Mouse (Mus musculus) forelimb bud, embryonic 11.5 days (tissue): ENCODE results near the gene Shank2.
A peak's percentile ranks its signal among the peaks of the same experiment; 100 is the strongest.

ENCODE experiments used
- DNase-seq: peaks from one replicate; pipeline ENCODE4 v3.0.0-alpha.2; 2012; ENCODE audit warnings: low read depth, low spot score

The Shank2 gene

DNA sequence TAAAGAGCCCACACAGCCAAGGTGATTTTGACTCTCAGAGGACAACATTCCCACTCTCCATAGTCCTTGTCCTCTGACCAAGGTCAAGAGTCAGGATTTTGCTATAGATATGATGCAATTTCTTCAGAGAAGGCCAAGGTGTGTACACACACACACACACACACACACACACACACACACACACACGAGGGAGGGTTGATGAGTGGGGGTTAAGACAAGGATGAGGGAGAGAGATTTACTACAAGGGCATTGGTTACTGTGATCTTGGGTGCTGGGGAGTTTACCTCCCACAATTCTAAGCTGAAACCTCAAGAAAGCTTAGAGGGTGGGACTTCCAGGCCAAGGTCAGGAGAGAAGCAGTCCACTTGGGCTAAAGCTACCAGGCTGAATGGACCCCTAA lies 104.2 kb downstream of the Shank2 start:
- DNase-seq = no peak

DNA sequence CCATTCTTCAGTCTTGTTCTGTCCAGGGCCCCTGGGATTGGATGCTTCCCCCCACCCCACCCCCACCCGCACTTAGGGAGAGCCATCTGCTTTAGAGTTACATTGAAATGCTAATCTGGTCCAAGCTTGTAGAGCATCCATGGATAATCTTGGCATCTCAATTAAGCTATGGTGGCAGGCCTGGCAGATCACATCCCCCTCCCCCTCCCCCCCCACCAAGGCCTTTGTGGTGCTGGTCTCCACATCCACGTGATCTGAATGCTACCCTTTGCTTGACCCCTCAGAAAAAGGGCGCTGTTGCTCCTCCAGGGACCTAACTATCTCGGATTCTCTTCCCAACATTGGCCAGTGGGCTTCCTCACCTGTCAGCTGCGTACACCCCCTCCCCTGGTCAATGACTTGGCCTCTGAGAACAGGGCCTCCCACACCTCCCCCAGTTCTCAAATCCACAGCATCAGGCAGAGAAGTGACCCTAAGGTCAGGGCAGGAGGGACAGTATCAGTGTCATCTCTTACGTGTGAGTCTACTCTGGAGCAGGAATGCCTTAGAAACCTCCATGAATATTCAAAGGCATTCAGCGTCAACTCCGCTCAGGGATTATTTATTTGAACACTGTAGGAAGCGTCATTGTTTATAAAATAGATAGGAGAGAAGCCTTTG lies 104.8 kb downstream of the Shank2 start:
- no peak for DNase-seq

DNA sequence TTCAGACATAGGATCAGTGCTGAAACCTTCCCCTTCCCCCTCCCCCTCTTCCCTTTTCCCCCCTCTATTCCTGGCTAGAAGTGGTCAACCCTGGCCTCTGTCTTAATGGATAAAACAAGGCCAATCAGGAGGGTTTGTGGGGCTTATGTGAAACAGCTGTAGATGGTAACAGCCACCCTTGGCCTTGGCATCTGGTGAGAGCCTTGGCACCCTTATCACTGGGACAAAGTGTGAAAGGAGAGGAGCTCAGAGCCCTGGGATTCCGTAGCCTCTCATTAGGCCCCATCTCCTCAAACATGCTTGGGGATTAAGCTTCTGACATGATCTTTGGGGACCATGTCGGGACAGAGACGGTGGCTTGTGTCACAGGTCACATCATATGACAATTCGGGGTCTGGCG lies 106.4 kb downstream of the Shank2 start:
- no peak for DNase-seq

DNA sequence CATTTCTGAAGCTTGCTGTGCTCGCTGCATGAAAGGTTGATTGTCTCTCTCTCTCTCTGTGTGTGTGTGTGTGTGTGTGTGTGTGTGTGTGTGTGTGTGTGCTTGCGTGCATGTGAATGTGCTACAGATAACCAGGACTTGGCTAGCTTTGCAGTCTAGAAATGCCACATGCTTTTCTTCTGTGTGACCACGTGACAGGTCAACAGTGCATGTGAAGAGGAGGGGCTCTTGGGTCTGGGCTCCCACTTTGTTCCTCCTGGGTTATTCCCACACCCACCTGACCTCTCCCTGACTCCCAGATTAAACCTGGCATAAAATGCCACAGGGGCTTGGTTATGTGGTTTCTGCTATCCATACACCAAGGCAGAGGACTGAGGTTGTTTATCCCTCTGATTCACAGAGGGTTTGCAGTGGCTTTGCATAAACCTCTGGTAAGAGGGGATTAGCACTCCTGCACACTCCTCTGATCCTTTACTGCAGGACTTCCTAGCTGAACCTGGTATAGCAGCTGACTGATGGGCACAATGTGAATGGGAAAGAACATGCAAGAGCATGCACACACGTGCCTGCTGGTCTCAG lies 109.4 kb downstream of the Shank2 start:
- DNase-seq = no peak

DNA sequence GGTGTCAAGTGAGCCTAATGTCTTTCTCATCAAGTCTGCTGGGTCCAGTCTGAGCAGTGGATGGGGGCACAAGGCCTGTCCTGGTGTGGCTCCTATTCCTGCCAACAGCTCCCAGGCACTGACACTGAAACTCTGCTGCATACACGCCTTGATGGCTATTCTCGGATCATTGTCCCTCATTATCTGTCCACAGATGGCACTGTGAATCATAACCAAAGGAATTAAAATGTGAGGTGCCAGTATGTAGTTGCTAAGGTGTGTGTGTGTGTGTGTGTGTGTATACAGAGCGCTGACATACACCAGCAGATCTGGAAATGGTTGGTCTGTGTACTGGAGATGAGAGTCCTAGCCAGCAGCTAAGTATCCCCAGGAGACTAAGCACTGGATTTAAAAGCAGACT lies 110.3 kb downstream of the Shank2 start:
- DNase-seq = no peak

DNA sequence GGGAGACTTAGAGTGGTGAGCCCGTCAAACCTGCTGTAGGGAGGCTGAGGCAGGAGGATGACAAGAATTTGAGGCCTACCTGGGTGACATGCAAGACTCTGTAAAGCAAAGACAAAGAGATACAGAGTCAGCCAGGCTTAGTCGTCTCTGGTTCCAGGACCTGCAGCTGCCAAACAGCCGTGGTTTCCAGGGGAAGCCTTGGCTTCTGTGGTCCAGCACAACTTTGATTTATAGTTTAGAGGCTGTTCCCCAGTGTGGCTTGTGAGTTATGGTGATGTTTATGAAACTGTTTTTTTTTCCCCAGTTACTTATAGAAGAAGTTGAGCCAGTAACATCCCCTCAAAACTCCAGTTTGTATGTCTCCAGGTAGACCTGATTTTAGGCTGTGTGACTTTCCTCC lies 112.5 kb downstream of the Shank2 start:
- DNase-seq = no peak

DNA sequence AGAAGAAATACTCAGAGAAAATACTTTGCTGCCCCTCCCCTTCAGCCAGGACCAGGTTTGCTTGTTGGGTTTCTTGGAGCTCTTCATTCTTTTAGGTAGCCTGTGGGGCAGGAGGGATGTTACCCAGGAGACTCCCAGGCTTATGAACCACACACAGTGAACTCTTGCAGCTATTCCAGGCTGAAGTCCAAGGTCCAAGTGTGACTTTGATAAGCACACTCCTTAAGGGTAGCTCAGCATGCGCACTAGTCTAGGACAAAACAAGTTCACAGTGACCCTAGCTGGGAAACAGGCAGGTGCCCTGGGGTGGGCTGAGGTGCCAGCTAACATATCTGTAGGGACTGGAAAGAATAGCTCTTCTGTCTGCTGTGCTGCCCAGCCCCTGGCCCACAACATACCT lies 117.8 kb downstream of the Shank2 start:
- DNase-seq = no peak

DNA sequence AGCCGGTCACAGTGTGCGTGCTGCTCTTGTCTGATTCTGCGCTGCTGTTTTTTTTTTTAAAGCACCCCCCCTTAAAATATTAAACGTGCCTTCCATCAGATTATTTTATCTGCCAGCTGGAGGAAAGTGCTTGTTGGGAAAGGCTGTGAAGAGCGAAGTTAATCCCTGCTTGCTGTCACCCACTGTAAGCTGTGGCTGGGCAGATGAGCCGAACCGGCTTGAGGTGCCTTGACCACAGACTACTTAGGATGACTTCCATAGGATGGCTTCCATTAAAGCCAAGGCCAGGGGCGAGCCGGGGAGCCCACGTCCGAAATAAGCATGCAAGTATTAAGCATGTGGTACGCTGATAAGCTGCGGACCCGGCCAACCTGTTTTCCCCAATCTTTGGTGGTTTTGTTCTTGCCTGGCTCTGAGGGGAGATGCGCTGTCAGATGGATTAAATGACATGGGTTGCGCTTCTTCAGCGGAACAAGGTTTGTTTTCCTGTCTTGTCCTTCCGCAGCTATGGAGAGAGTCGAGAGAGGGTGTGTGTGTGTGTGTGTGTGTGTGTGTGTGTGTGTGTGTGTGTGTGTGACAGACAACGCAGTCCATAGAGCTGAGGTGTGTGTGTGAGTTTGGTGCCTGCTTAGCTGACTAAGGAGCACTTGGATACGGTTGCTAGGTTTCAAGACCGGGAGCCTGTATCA lies 131.1 kb downstream of the Shank2 start:
- DNase-seq = no peak

DNA sequence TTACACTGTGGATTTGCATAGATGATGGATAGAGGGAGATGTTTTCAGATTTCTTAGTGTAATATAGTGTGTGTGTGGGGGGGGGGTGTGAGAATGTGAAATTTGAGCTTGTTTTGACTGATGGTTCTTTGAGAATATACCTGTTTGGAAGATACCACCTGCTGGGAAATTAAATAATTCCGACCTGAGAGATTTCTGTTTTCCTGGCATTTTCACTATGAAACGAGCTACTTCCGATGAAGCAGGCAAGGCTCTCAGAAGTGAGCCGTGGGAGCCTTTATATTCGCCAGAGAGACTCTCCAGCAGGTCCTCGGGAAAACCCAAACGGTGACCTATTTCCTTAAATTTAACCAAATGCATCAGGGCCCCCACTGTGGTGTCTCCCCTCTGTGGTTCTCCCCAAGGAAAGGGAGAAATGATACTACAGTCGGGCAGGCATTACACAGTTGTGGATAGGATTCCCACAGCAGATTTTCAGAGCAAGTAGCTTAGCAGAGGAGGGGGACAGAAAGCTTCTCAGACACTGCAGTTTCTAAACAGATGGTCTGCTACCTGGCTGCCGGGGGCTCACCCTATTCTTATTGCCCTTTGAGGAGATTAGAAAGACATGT lies 131.8 kb downstream of the Shank2 start:
- no peak for DNase-seq

DNA sequence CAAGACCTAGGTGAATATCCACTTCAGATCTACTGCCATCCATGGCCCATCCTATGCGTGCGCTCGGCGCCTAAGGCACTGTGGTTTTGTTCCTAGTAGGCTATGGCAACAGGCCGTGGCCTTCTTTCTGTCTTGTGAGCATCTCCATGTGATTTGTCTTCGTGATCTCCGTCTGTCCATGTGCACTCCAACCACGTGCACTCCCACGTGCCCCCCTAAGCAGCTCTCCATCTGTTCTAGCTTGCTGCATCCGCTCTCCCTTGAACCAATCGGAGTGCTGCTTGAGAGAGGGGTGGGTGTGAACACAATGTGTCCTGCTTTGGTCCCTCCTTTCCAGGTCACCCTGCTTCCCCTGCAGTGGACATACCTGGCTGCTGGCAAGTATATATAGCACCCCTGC lies 133.0 kb downstream of the Shank2 start:
- DNase-seq = no peak

DNA sequence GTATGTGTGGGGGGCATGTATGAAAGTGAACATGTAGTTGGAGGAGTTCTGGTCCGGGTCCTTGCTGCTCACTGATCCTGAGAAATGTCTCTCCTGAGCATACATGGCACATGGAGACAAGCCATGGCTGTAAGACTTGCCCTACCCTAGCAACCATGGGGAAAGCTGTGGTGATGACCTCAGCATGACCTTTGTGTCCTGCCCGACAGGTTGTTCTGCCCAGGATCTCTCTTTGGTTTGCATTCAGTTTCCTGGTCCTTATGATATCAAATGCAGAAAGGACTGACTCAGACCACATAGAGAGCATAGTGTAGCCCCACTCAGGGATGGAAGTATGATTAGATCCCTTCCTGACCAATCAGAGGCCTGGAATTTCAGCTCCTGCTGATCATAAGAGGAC lies 136.1 kb downstream of the Shank2 start:
- no peak for DNase-seq

DNA sequence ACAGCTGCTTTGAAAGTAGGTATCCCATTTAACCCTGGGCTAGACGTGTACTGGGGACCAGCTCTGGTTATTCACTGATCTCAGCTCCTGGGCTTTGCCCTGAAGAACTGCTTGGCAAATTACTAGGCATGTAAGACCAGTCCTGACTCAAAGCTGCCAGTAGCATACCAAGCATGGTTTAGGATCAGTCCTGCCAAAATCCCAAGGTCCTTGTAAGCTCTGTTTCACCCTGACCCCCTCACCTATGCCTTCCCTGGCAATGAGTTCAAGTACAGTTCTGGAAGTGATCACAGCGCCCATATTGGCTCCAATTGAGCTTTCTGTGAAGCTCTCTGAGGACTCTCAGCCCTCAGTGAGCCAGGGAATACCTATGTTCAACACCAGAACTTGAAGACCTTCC lies 136.7 kb downstream of the Shank2 start:
- DNase-seq = no peak

DNA sequence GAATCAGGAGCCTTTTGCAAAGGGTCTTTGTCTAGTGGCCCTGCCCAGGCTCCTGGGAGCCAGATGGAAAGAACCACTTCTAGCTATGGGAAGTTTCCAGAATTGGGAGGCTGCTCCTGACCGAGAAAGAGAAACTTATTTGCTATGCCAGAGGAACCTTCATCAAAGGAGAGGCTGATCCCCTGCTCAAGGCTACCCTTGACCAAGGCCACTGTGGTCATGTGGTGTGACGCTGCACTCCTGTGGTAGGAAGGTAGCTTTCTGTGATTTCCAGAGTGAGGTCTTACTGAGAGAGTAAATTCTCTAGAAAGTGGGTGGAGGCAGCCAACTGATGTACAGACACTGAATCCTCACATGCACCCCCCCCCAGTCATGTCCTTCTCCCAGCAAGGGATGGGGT lies 138.0 kb downstream of the Shank2 start:
- DNase-seq = no peak

DNA sequence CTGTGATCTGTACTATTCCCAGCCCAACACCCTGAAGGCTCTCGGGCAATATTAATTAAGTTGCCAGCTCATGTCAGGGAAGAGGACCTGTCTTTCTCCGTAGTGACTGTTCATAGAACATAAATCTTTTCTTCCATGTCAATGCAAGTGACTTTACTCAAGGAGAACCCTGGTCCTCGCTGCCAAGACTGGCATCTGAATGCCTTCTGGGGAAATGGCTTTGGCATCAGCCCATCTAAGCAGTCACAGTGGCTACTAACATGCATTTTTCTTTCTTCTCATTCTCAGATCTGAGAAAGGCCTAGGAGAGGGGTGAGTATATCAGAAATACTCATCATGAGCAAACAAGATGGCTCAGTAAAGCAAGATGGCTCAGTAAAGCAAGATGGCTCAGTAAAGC lies 138.7 kb downstream of the Shank2 start:
- no peak for DNase-seq

DNA sequence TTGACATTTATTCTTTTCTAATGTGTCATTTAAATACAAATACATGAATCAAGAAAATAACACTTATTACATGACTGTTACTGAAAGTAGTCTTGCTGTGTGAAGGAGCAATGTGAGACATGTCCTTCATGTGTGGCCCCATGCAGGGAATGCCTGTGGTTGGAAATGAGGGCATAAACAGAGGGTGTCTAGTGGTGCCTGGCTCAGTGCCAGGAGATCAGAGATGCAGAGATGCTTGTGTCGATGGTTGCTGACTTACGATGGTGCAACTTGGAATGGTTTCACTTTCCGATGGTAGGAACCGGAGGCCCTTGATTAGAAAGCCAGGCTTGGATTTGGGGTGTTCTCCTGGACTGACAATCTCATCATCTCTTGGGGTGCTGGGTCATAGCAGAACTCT lies 140.3 kb downstream of the Shank2 start:
- no peak for DNase-seq

DNA sequence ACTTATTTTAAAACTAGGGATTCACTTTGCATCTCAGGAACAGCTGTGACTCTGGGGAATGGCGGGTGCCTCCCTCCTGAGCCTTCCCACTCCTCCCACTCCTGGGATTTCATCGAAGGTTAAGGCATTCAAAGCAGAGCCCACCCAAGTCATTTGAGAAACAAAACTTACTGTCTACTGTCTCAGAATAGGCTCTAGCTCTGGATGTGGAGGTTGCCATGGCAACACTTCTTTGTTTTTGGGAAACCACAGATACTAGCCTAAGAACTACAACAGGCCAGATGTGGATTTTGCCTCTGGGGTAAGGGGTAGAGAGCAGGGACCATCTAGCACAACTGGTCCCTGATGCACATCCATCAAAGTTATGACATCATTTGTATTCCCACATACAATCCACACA lies 142.2 kb downstream of the Shank2 start:
- DNase-seq = no peak

DNA sequence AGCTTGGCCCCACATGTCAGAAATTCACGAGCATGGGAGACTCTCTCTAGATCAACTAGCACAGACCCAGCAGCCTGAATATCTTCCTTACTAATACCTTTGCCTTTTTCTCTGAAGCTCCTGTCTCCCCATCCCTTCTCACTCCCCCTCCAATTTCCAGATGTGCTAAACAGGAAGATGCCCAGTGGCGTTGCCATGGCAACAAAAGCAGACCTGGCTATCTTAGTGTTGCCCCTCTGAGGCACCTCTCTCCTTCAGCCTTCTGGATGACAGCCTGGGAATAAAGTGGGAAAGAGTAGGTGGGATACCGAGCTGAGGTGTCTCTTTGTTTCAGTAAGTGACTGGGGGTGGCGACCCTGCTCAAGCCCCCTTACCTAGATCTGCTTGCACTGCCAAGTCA lies 146.4 kb downstream of the Shank2 start:
- DNase-seq = peak; percentile 17

DNA sequence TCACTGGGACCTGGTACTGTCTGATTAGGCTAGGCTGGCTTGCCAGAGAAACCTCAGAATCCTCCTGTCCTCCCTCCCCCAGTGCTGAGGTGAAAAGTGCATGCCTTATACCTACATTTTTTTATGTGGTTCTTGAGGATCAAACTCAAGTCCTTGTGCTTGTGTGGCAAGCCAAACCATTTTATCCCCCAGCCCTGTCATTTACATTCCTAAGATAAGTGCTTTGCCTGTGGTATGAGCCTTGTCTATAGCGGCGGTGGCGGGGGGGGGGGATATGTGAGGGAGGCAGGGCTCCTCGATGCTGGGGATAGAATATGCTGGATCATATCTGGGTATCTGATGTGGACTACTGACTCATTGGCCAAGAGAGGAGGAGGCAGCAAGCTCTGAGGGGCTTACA lies 151.4 kb downstream of the Shank2 start:
- DNase-seq = no peak

DNA sequence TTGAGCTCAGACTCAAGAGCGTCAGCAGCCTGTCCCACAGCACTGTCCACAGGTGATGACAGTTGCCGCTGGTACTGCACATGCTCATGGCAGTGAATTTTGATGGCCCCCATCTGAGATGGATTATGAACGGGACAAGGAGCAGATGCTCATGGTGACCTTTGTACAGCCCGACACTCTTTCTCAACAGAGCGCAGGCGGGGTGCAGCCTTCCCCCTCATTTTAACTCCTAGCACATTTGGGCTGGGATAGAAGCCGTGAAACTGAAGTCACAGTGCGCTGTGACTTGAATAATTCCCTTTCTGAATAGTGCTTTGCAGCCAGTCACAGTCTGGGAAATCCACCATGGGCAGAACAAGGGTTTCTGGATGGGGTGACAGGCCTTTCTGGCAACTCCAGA lies 152.0 kb downstream of the Shank2 start:
- peak; percentile 30 for DNase-seq

DNA sequence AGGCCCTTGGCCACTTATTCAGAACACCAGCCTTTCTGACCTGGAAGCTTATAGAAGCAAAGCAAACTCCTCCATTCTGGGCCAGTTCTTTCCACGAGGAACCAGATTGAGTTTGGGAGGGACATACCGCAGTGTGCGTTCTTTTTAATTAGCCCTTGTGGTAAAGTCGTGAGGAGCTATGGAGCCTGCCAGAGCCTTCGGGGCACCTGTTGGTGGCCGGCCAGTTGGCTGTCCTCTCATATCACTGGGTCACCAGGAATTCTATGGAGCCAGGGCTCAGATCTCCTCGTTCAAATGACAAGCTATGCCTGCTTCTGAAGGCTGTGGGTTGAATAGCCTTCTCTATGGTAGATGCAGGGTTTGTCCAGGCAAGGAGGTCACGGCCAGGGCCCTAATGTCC lies 156.2 kb downstream of the Shank2 start:
- DNase-seq = no peak

DNA sequence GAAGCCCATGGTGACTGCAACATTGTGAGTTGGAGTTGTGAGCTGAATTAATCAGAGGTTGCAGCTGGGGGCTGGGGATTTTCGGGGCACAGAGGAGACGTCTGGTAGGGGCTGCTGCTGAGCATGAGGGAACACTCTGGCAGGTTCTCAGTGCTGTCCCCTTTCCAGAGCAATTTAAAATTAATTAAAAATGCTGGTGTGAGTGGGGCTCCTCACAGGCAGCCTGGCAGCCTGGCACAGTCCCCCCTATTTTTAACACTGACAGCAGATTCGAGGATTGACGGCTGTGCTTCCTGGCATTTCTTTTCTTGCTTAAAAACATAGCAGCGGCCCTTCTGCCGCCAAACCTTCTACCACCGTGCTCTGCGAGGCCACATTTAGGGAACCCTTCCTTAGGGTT lies 157.8 kb downstream of the Shank2 start:
- DNase-seq = no peak

DNA sequence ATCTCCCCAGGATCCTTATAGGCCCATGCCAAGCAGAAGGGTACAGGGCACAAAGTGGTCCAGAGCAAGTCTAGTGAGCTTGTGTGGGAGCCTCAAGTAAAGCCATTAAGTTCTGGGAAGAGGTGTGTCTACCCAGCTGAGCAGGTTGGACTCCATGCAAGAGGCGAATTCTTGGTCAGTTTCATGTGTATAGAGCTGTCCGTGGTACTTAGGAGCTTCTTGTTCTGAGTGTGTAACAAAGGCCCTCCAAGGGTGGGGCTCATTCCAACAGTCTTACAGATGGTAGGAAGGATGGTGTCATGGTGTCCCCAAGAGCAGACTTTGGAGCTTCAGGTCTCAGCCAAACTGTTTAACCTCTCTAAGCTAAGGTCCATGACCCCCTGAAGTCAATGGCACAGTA lies 158.3 kb downstream of the Shank2 start:
- DNase-seq = peak; percentile 52

DNA sequence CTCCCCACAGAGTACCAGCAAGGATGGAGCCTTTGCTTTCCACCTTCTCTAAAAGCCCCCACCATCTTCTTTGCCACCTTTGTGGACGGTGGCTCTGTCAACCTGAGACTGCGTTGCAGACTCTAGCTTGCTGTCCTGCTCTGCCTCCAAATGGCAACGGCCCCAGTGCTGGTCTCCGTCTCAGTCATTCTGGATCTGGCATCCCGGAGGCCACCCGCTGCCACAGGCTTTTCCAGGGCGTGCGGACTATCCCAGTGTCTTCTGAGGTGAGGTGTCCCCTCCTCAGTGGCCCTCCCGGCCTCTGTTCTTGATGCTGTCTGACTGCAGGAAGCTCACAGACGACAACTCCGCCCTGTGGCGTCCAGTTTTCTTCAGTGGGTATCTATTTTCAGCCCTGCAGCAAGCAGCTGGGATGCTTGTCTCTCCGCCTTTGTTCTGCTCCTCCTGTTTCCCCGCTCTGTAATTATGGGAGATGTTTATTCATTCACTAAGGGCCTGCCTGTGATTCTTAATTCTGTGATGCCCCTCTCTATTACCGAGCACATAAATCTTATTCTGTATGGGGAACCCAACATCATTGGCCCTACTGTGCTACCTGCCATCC lies 159.0 kb downstream of the Shank2 start:
- DNase-seq = no peak
